Mouse (Mus musculus): ENCODE results near the gene 4930550C14Rik. TPM values are rescaled to one million over a fixed set of nuclear protein-coding genes. Genes with fewer than 3 reads are reported as not detected.
A peak's percentile ranks its signal among the peaks of the same experiment; 100 is the strongest.

Gene 4930550C14Rik
- under 1 TPM; 0.25 to 0.48 TPM for total RNA-seq (2021)

- DNase-seq = peak; percentile 54 to 64
- intact Hi-C loops (cut with DNase I) = no loop called here
Observed at GRCm38 (mm10) chr9:53402291-53402711, at the start of gene 4930550C14Rik. TSS of gene 4930550C14Rik (plus strand) at chr9:53402325.

GRCm38 (mm10) chr9:53353161-53353560 lies 49.0 kb upstream of the 4930550C14Rik start:
- no peak for DNase-seq
- intact Hi-C loops (cut with DNase I) = no loop called here

- intact Hi-C loops (cut with DNase I) = no loop called here
- no peak for DNase-seq
Observed at GRCm38 (mm10) chr9:53356219-53357155, 45.6 kb upstream of the 4930550C14Rik start.

GRCm38 (mm10) chr9:53371339-53371738 lies 30.8 kb upstream of the 4930550C14Rik start:
- intact Hi-C loops (cut with DNase I) = no loop called here
- DNase-seq = no peak

GRCm38 (mm10) chr9:53375907-53376306 lies 26.2 kb upstream of the 4930550C14Rik start:
- intact Hi-C loops (cut with DNase I) = no loop called here
- peak; percentile 56 to 57 for DNase-seq

GRCm38 (mm10) chr9:53376820-53377219 lies 25.3 kb upstream of the 4930550C14Rik start:
- no peak for DNase-seq
- intact Hi-C loops (cut with DNase I) = no loop called here

- intact Hi-C loops (cut with DNase I) = no loop called here
- no peak for DNase-seq
Observed at GRCm38 (mm10) chr9:53377597-53377996, 24.5 kb upstream of the 4930550C14Rik start.

- intact Hi-C loops (cut with DNase I) = no loop called here
- no peak for DNase-seq
Observed at GRCm38 (mm10) chr9:53378171-53378570, 24.0 kb upstream of the 4930550C14Rik start.

GRCm38 (mm10) chr9:53380595-53380994 lies 21.5 kb upstream of the 4930550C14Rik start:
- DNase-seq = no peak
- intact Hi-C loops (cut with DNase I) = no loop called here

GRCm38 (mm10) chr9:53381113-53381615 lies 21.0 kb upstream of the 4930550C14Rik start:
- DNase-seq = no peak
- intact Hi-C loops (cut with DNase I) = no loop called here

GRCm38 (mm10) chr9:53383951-53384866 lies 17.9 kb upstream of the 4930550C14Rik start, which contains the start of gene Kdelc2:
TSS of gene Kdelc2 (plus strand) at chr9:53384025.
- DNase-seq = peak; percentile 85
- intact Hi-C loops (cut with DNase I) = no loop called here

GRCm38 (mm10) chr9:53384873-53385272 lies 17.3 kb upstream of the 4930550C14Rik start:
- no peak for DNase-seq
- intact Hi-C loops (cut with DNase I) = no loop called here

- intact Hi-C loops (cut with DNase I) = no loop called here
Observed at GRCm38 (mm10) chr9:53387431-53387830, 14.7 kb upstream of the 4930550C14Rik start.

GRCm38 (mm10) chr9:53389109-53389508 lies 13.0 kb upstream of the 4930550C14Rik start:
- no peak for DNase-seq
- intact Hi-C loops (cut with DNase I) = no loop called here

More at GRCm38 (mm10) chr9:53387431-53387830, 14.7 kb upstream of the 4930550C14Rik start:
- no peak for DNase-seq

GRCm38 (mm10) chr9:53390136-53390535 lies 12.0 kb upstream of the 4930550C14Rik start:
- no peak for DNase-seq
- intact Hi-C loops (cut with DNase I) = no loop called here

GRCm38 (mm10) chr9:53397685-53398387 lies 4.3 kb upstream of the 4930550C14Rik start:
- no peak for DNase-seq
- intact Hi-C loops (cut with DNase I) = loop anchor here (1.0 kb wide), 1 partner anchor 144 kb away; no protein-coding TSS in a partner anchor

- intact Hi-C loops (cut with DNase I) = loop anchor here (1.0 kb wide), 1 partner anchor 144 kb away; no protein-coding TSS in a partner anchor
- DNase-seq = peak; percentile 48 to 73
Observed at GRCm38 (mm10) chr9:53398388-53398700, 3.8 kb upstream of the 4930550C14Rik start.

- intact Hi-C loops (cut with DNase I) = no loop called here
- no peak for DNase-seq
Observed at GRCm38 (mm10) chr9:53399537-53399936, 2.6 kb upstream of the 4930550C14Rik start.

- intact Hi-C loops (cut with DNase I) = no loop called here
- DNase-seq = no peak
Observed at GRCm38 (mm10) chr9:53400696-53401095, 1.4 kb upstream of the 4930550C14Rik start.

- intact Hi-C loops (cut with DNase I) = no loop called here
- DNase-seq = no peak
Observed at GRCm38 (mm10) chr9:53401146-53401545, 979 bp upstream of the 4930550C14Rik start.
